Mouse (Mus musculus) brain, adult 2 months (tissue): ENCODE measurements around the gene Olfr1264.

Experiments used
- DNase-seq: peaks from one replicate; pipeline ENCODE4 v3.0.0; 2011; ENCODE audit warnings: low read depth, low spot score

Olfr1264 gene

GRCm38 (mm10) chr2:90025477-90025876 is at the start of gene Olfr1264:
Olfr1264 (minus strand) TSS chr2:90025577.
- no peak for DNase-seq

- DNase-seq: peak; percentile 17
Observed at GRCm38 (mm10) chr2:90070065-90070464, 44.7 kb upstream of the Olfr1264 start.

DNA sequence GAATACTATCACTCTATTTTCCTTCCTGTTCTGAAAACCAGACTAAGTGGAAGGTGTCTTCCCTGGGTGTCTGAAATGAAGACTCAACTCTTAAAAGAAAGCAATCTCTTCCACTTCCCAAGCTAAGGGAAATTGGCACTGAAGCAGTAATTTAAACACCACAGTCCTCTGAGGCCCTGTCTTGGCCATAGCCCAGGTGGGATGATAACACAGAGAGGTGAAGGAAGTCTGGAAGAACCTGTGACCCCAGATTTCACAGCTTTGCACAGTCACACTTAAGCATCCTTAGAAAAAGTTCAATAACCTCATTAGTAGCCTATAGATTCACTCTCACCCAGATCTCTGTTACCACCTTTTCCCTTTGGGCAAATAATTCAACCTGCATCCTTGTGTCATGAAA is 38.1 kb upstream of the Olfr1264 start, which contains the start of gene Olfr140:
Olfr140 (minus strand) TSS at position 101 of the 400 bp plus-strand sequence.
- DNase-seq: no peak

GRCm38 (mm10) chr2:90035037-90035436 is 9.7 kb upstream of the Olfr1264 start, which contains the start of gene Olfr1265:
Olfr1265 (plus strand) TSS chr2:90035337.
- DNase-seq: no peak

GRCm38 (mm10) chr2:90011831-90012230 is 13.5 kb downstream of the Olfr1264 start, which contains the start of gene Olfr1263:
Olfr1263 (plus strand) TSS chr2:90012131.
- no peak for DNase-seq

GRCm38 (mm10) chr2:89999845-90000244 is 25.5 kb downstream of the Olfr1264 start, which contains the start of gene Olfr1262:
Olfr1262 (plus strand) TSS chr2:90000145.
- DNase-seq: no peak

- DNase-seq: no peak
Observed at GRCm38 (mm10) chr2:89990921-89991320, 34.5 kb downstream of the Olfr1264 start, which contains the start of gene Olfr1261. Olfr1261 (plus strand) TSS chr2:89991221.

- DNase-seq: no peak
Observed at GRCm38 (mm10) chr2:89977709-89978108, 47.7 kb downstream of the Olfr1264 start.

DNA sequence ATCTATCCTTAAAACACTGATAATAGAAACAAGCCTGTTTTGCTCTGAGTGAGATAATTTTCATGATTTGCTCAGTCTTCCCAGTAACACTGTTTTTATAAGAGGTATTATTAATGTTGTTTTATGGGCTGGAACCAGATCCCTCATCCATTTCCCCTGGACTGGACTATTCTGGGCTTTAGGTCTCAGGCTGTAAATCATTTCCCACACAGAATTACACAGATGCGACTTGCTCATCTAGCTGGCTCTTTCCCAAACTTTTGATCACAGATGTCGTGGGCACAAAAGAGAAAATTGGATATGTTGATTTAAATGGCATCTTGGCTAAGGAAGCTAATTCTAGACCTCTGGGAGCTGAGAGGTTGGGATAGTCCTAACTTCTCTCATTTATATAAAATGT is 51.2 kb downstream of the Olfr1264 start, which contains the start of gene Olfr1260:
Olfr1260 (plus strand) TSS at position 157 of the 400 bp plus-strand sequence.
- peak; percentile 63 for DNase-seq
